Mouse (Mus musculus): ENCODE measurements around the gene C1s1. TPM values are rescaled to one million over a fixed set of nuclear protein-coding genes. Genes with fewer than 3 reads are reported as not detected.
A peak's percentile ranks its signal among the peaks of the same experiment; 100 is the strongest.
"Not testable (repeated sequence)": the region's sequence is repeated elsewhere in the genome, so short reads cannot be mapped to it uniquely, and the experiment has no call there.

Gene C1s1
- polyA plus RNA-seq, 1 experiment from 2014 or later: 1.7 TPM

GRCm38 (mm10) chr6:124509192-124509591, 33.0 kb downstream of the C1s1 start:
- not testable (repeated sequence) for ATAC-seq (ENCODE audit: insufficient number of reproducible peaks, insufficient read depth, low FRiP score, low TSS enrichment, low read depth); H3K4me1 ChIP-seq; H3K4me2 ChIP-seq; H3K27me3 ChIP-seq; H3K9ac ChIP-seq; H3K9me3 ChIP-seq; H3K36me3 ChIP-seq; H3K4me3 ChIP-seq; H3K27ac ChIP-seq
- 72% methylated on average over 5 of the region's 5 CpGs for WGBS

GRCm38 (mm10) chr6:124508292-124508691, 33.9 kb downstream of the C1s1 start:
- Histone ChIP-seq H3K9ac (no peak overlapping the region), H3K4me3 (no peak overlapping the region), H3K36me3 (no peaks in the 10 kb centered on the region), H3K27me3 (no peaks in the 10 kb centered on the region), H3K4me1 (no peaks in the 10 kb centered on the region), H3K4me2 (no peak overlapping the region), H3K9me3 (no peaks in the 10 kb centered on the region), H3K27ac (no peak overlapping the region)
- no peak for ATAC-seq (ENCODE audit: insufficient number of reproducible peaks, insufficient read depth, low FRiP score, low TSS enrichment, low read depth)
- 81% methylated on average over 10 of the region's 10 CpGs for WGBS

GRCm38 (mm10) chr6:124506991-124507390, 35.2 kb downstream of the C1s1 start:
- Histone ChIP-seq H3K36me3 (no peaks in the 10 kb centered on the region), H3K27me3 (no peaks in the 10 kb centered on the region), H3K4me1 (no peaks in the 10 kb centered on the region), H3K9me3 (no peaks in the 10 kb centered on the region), H3K4me2 (no peak overlapping the region), H3K27ac (no peak overlapping the region), H3K9ac (no peak overlapping the region), H3K4me3 (no peak overlapping the region)
- no peak for ATAC-seq (ENCODE audit: insufficient number of reproducible peaks, insufficient read depth, low FRiP score, low TSS enrichment, low read depth)
- WGBS: 84% methylated on average over 6 of the region's 6 CpGs

GRCm38 (mm10) chr6:124505028-124505427, 37.1 kb downstream of the C1s1 start:
- no peak overlapping the region for H3K9ac ChIP-seq
- 72% methylated on average over 4 of the region's 4 CpGs for WGBS
- no peak overlapping the region for H3K4me3 ChIP-seq
- H3K36me3 ChIP-seq: no peaks in the 10 kb centered on the region
- no peak overlapping the region for H3K27ac ChIP-seq
- H3K4me1 ChIP-seq: peaks cover 2% of the 10 kb centered on the region; the same call in 1 of the 2 replicates
- no peak overlapping the region for H3K4me2 ChIP-seq
- ATAC-seq (ENCODE audit: insufficient number of reproducible peaks, insufficient read depth, low FRiP score, low TSS enrichment, low read depth): no peak
- H3K27me3 ChIP-seq: no peaks in the 10 kb centered on the region
- no peaks in the 10 kb centered on the region for H3K9me3 ChIP-seq

- Histone ChIP-seq H3K4me2 (no peak overlapping the region), H3K9me3 (no peaks in the 10 kb centered on the region), H3K4me3 (no peak overlapping the region), H3K4me1 (peaks cover 2% of the 10 kb centered on the region; the same call in 1 of the 2 replicates), H3K36me3 (no peaks in the 10 kb centered on the region), H3K27me3 (no peaks in the 10 kb centered on the region), H3K27ac (no peak overlapping the region), H3K9ac (no peak overlapping the region)
- whole genome bisulfite sequencing: 76% methylated on average over 5 of the region's 5 CpGs
- no peak for ATAC-seq (ENCODE audit: insufficient number of reproducible peaks, insufficient read depth, low FRiP score, low TSS enrichment, low read depth)
These were observed 40.1 kb downstream of the C1s1 start for GRCm38 (mm10) chr6:124502021-124502420.

- WGBS: 72% methylated on average over 4 of the region's 4 CpGs
- H3K27ac ChIP-seq: no peak overlapping the region
- no peaks in the 10 kb centered on the region for H3K27me3 ChIP-seq
- peaks cover 2% of the 10 kb centered on the region; the same call in 1 of the 2 replicates for H3K4me1 ChIP-seq
- no peak for ATAC-seq (ENCODE audit: insufficient number of reproducible peaks, insufficient read depth, low FRiP score, low TSS enrichment, low read depth)
- no peak overlapping the region for H3K4me2 ChIP-seq
- H3K9ac ChIP-seq: no peak overlapping the region
- no peaks in the 10 kb centered on the region for H3K36me3 ChIP-seq
- H3K9me3 ChIP-seq: no peaks in the 10 kb centered on the region
- no peak overlapping the region for H3K4me3 ChIP-seq
These were observed 40.7 kb downstream of the C1s1 start for GRCm38 (mm10) chr6:124501473-124501872.

GRCm38 (mm10) chr6:124499914-124500566, 42.1 kb downstream of the C1s1 start:
- 45% methylated on average over 10 of the region's 10 CpGs for WGBS
- H3K4me1 ChIP-seq: peaks cover 2% of the 10 kb centered on the region; the same call in 1 of the 2 replicates
- no peak overlapping the region for H3K4me2 ChIP-seq
- no peaks in the 10 kb centered on the region for H3K27me3 ChIP-seq
- H3K36me3 ChIP-seq: no peaks in the 10 kb centered on the region
- no peak overlapping the region for H3K27ac ChIP-seq
- no peak overlapping the region for H3K4me3 ChIP-seq
- H3K9ac ChIP-seq: no peak overlapping the region
- H3K9me3 ChIP-seq: peaks cover 4% of the 10 kb centered on the region; the same call in 1 of the 2 replicates
- ATAC-seq (ENCODE audit: insufficient number of reproducible peaks, insufficient read depth, low FRiP score, low TSS enrichment, low read depth): no peak

- H3K27me3 ChIP-seq: no peaks in the 10 kb centered on the region
- no peak for ATAC-seq (ENCODE audit: insufficient number of reproducible peaks, insufficient read depth, low FRiP score, low TSS enrichment, low read depth)
- no peak overlapping the region for H3K9ac ChIP-seq
- 90% methylated on average over 5 of the region's 5 CpGs for WGBS
- H3K4me2 ChIP-seq: no peak overlapping the region
- H3K27ac ChIP-seq: no peak overlapping the region
- no peaks in the 10 kb centered on the region for H3K36me3 ChIP-seq
- H3K9me3 ChIP-seq: peaks cover 4% of the 10 kb centered on the region; the same call in 1 of the 2 replicates
- H3K4me1 ChIP-seq: no peaks in the 10 kb centered on the region; the same call in 1 of the 2 replicates
- H3K4me3 ChIP-seq: no peak overlapping the region
These were observed 46.1 kb downstream of the C1s1 start for GRCm38 (mm10) chr6:124496054-124496453.

- H3K27ac ChIP-seq: no peak overlapping the region
- no peak overlapping the region for H3K4me3 ChIP-seq
- no peak overlapping the region for H3K4me2 ChIP-seq
- no peak overlapping the region for H3K9ac ChIP-seq
- no peak for ATAC-seq (ENCODE audit: insufficient number of reproducible peaks, insufficient read depth, low FRiP score, low TSS enrichment, low read depth)
- peaks cover 4% of the 10 kb centered on the region; the same call in 1 of the 2 replicates for H3K9me3 ChIP-seq
- WGBS: 87% methylated on average over 5 of the region's 5 CpGs
- no peaks in the 10 kb centered on the region for H3K4me1 ChIP-seq
- H3K27me3 ChIP-seq: no peaks in the 10 kb centered on the region
- no peaks in the 10 kb centered on the region for H3K36me3 ChIP-seq
These were observed 48.3 kb downstream of the C1s1 start for GRCm38 (mm10) chr6:124493886-124494285.

GRCm38 (mm10) chr6:124492842-124493561, 49.2 kb downstream of the C1s1 start, which contains the start of gene C1rl:
TSS of gene C1rl (plus strand) at chr6:124493113.
- Histone ChIP-seq H3K27me3 (no peaks in the 10 kb centered on the region), H3K9ac (no peak within 1 kb of the TSS), H3K27ac (0 out of 2 replicates have a peak within 1 kb of the TSS, but pooled peaks have one; percentile 11), H3K4me3 (no peak within 1 kb of the TSS), H3K4me1 (no peaks in the 10 kb centered on the region), H3K36me3 (no peaks in the 10 kb centered on the region), H3K4me2 (no peak within 1 kb of the TSS), H3K9me3 (peaks cover 4% of the 10 kb centered on the region; the same call in 1 of the 2 replicates)
- 0 out of 2 replicates have a peak, but pooled peaks have one; percentile 74 for ATAC-seq (ENCODE audit: insufficient number of reproducible peaks, insufficient read depth, low FRiP score, low TSS enrichment, low read depth)
- WGBS: 32% methylated on average over 2 of the region's 4 CpGs

GRCm38 (mm10) chr6:124491427-124491826, 50.7 kb downstream of the C1s1 start:
- Histone ChIP-seq H3K4me2 (no peak overlapping the region), H3K36me3 (no peaks in the 10 kb centered on the region), H3K9me3 (peaks cover 4% of the 10 kb centered on the region; the same call in 1 of the 2 replicates), H3K27ac (no peak overlapping the region), H3K9ac (no peak overlapping the region), H3K4me3 (no peak overlapping the region), H3K4me1 (peaks cover 3% of the 10 kb centered on the region; the same call in 1 of the 2 replicates), H3K27me3 (no peaks in the 10 kb centered on the region)
- WGBS: 70% methylated on average over 6 of the region's 6 CpGs
- ATAC-seq (ENCODE audit: insufficient number of reproducible peaks, insufficient read depth, low FRiP score, low TSS enrichment, low read depth): no peak

- H3K4me1 ChIP-seq: peaks cover 10% of the 10 kb centered on the region; the same call in 1 of the 2 replicates
- WGBS: 79% methylated on average over 4 of the region's 4 CpGs
- ATAC-seq (ENCODE audit: insufficient number of reproducible peaks, insufficient read depth, low FRiP score, low TSS enrichment, low read depth): no peak
These were observed 53.2 kb downstream of the C1s1 start for GRCm38 (mm10) chr6:124488952-124489351.

More at GRCm38 (mm10) chr6:124488952-124489351, 53.2 kb downstream of the C1s1 start:
- H3K9ac ChIP-seq: no peak overlapping the region
- no peaks in the 10 kb centered on the region for H3K27me3 ChIP-seq
- H3K4me3 ChIP-seq: no peak overlapping the region
- H3K36me3 ChIP-seq: no peaks in the 10 kb centered on the region
- H3K9me3 ChIP-seq: no peaks in the 10 kb centered on the region
- H3K4me2 ChIP-seq: no peak overlapping the region
- H3K27ac ChIP-seq: no peak overlapping the region
